Mouse (Mus musculus) MEL (cell line): ENCODE measurements at regions not wholly inside any gene's neighbourhood (a gene's known extent, or its start where the extent isn't known, plus 50 kb on each side); places are given as distances from the start of the nearest gene placed in this dataset.

Experiments
- CTCF ChIP-seq, 3 experiments: IDR thresholded peaks in 2 of 3; conservative IDR thresholded peaks in 1 of 3; 2 replicates each; pipeline ENCODE4 v1.5.1; 2011 to 2012; ENCODE audit warnings: low read length in 3 of 3, low read depth in 2 of 3, mild to moderate bottlenecking in 2 of 3, improper control_type of control experiment in 1 of 3, inconsistent platforms in 1 of 3, mixed read lengths in 1 of 3, moderate library complexity in 1 of 3; ENCODE audit not compliant: control insufficient read depth in 1 of 3, insufficient read depth in 1 of 3, poor library complexity in 1 of 3, severe bottlenecking in 1 of 3
- EP300 ChIP-seq, 2 experiments: IDR thresholded peaks; 2 replicates each; pipeline ENCODE4 v1.6.1; 2011; ENCODE audit warnings: improper control_type of control experiment in 2 of 2, low read length in 2 of 2, low read depth in 1 of 2, mild to moderate bottlenecking in 1 of 2
- MAFK ChIP-seq: IDR thresholded peaks from 2 replicates; pipeline ENCODE4 v1.6.1; 2011; ENCODE audit warnings: low read depth, mild to moderate bottlenecking, low read length, improper control_type of control experiment, borderline replicate concordance
- POLR2A ChIP-seq, 2 experiments: IDR thresholded peaks; 2 replicates each; pipeline ENCODE4 v1.6.1; 2011 to 2012; ENCODE audit warnings: low read length in 2 of 2, mild to moderate bottlenecking in 2 of 2, control low read depth in 1 of 2, improper control_type of control experiment in 1 of 2, low read depth in 1 of 2, moderate library complexity in 1 of 2; ENCODE audit not compliant: control insufficient read depth in 1 of 2, insufficient read depth in 1 of 2, poor library complexity in 1 of 2
- POLR2AphosphoS2 ChIP-seq: IDR thresholded peaks from 2 replicates; pipeline ENCODE4 v1.6.1; 2011; ENCODE audit warnings: low read length, improper control_type of control experiment
- UBTF ChIP-seq: IDR thresholded peaks from 2 replicates; pipeline ENCODE4 v1.6.1; 2012; ENCODE audit warnings: low read depth, mild to moderate bottlenecking, inconsistent platforms, low read length, improper control_type of control experiment, moderate library complexity, borderline replicate concordance; ENCODE audit not compliant: insufficient read depth
- ZC3H11A ChIP-seq: IDR thresholded peaks from 2 replicates; pipeline ENCODE4 v1.6.1; 2012; ENCODE audit warnings: low read depth, mild to moderate bottlenecking, inconsistent platforms, low read length, improper control_type of control experiment

- TF ChIP-seq POLR2AphosphoS2: no peak
- TF ChIP-seq CTCF (IDR thresholded peaks at IDR 0.05 in 2 of 3, conservative IDR thresholded peaks at IDR 0.05 in 1 of 3; ENCODE audit: control insufficient read depth in 1 of 3, insufficient read depth in 1 of 3, low read depth in 2 of 3, low read length in 3 of 3, poor library complexity in 1 of 3, severe bottlenecking in 1 of 3): no peak
- TF ChIP-seq UBTF: no peak
- TF ChIP-seq EP300 (IDR thresholded peaks at IDR 0.05; ENCODE audit: low read depth in 1 of 2, low read length in 2 of 2): no peak
- no peak for TF ChIP-seq ZC3H11A
- no peak for TF ChIP-seq MAFK
- no peak for TF ChIP-seq POLR2A (IDR thresholded peaks at IDR 0.05; ENCODE audit: control insufficient read depth in 1 of 2, insufficient read depth in 1 of 2, low read depth in 1 of 2, low read length in 2 of 2, poor library complexity in 1 of 2)
Observed at GRCm38 (mm10) chr17:78024356-78024723, 175.7 kb upstream of the Crim1 start.
